Mouse (Mus musculus) intestine, embryonic 16.5 days (tissue): ENCODE measurements around the gene Ilf2. TPM values are rescaled to one million over a fixed set of nuclear protein-coding genes. Genes with fewer than 3 reads are reported as not detected.

Source experiments
- ATAC-seq: fragments of 200-750 bp; cut with Nextera tagmentation; 2 replicates; pipeline ENCODE4 v1.8.0; 2017; ENCODE audit warnings: moderate TSS enrichment, moderate library complexity
- H3K27ac ChIP-seq: fragments of 300-500 bp; sonication (generic); 2 replicates; pipeline ENCODE4 v1.5.1; 2014; ENCODE audit warnings: mild to moderate bottlenecking, low read length
- H3K27me3 ChIP-seq: fragments of 300-500 bp; sonication (generic); replicated peaks from 2 replicates; pipeline ENCODE4 v1.6.1; 2014; ENCODE audit warnings: low read length, control low read depth, mixed read lengths; ENCODE audit not compliant: control insufficient read depth, insufficient read depth
- H3K36me3 ChIP-seq: fragments of 300-500 bp; sonication (generic); 2 replicates; pipeline ENCODE4 v1.6.1; 2014; ENCODE audit warnings: low read length, control low read depth; ENCODE audit not compliant: control insufficient read depth, insufficient read depth
- H3K4me1 ChIP-seq: fragments of 300-500 bp; sonication (generic); 2 replicates; pipeline ENCODE4 v1.6.1; 2014; ENCODE audit warnings: low read length, control low read depth, mixed read lengths; ENCODE audit not compliant: control insufficient read depth, insufficient read depth
- H3K4me2 ChIP-seq: fragments of 300-500 bp; sonication (generic); 2 replicates; pipeline ENCODE4 v1.6.1; 2014; ENCODE audit warnings: low read depth, low read length, control low read depth
- H3K4me3 ChIP-seq: fragments of 300-500 bp; sonication (generic); 2 replicates; pipeline ENCODE4 v1.5.1; 2014; ENCODE audit warnings: mild to moderate bottlenecking, low read length
- H3K9ac ChIP-seq: fragments of 300-500 bp; sonication (generic); 2 replicates; pipeline ENCODE4 v1.6.1; 2014; ENCODE audit warnings: low read depth, low read length
- H3K9me3 ChIP-seq: fragments of 300-500 bp; sonication (generic); 2 replicates; pipeline ENCODE4 v1.6.1; 2016; ENCODE audit warnings: low read length, control low read depth; ENCODE audit not compliant: control insufficient read depth
- WGBS: fragments of 180-500 bp; shearing (Covaris S2); extraction: QIAGEN DNeasy Blood & Tissue Kit; methylation state at CpG from one replicate; pipeline ENCODE4 v1.1.7; 2014; 5-methylcytosine and 5-hydroxymethylcytosine counted together
- polyA plus RNA-seq: library from polyadenylated mRNA; unstranded; fragments of >200 nt; fragmentation: Nextera tagmentation; extraction: Ambion mirVana; gene quantifications from 2 replicates; pipeline ENCODE4 v1.2.1, GENCODE M21; 2015

Gene Ilf2
- polyA plus RNA-seq, 1 experiment from 2014 or later, result 140 TPM

GRCm38 (mm10) chr3:90440756-90441155 is 35.2 kb upstream of the Ilf2 start:
- Histone ChIP-seq H3K27me3 (no peaks in the 10 kb centered on the region), H3K9ac (no peak overlapping the region), H3K36me3 (no peaks in the 10 kb centered on the region)

GRCm38 (mm10) chr3:90443977-90444376 is 31.9 kb upstream of the Ilf2 start:
- H3K27me3 ChIP-seq, result no peaks in the 10 kb centered on the region
- no peak overlapping the region for H3K4me2 ChIP-seq
- no peaks in the 10 kb centered on the region for H3K4me1 ChIP-seq
- ATAC-seq, result no peak
- H3K27ac ChIP-seq, result no peak overlapping the region
- 93% methylated on average over 3 of the region's 3 CpGs for WGBS
- H3K9ac ChIP-seq, result no peak overlapping the region
- no peaks in the 10 kb centered on the region for H3K36me3 ChIP-seq
- no peak overlapping the region for H3K4me3 ChIP-seq
- no peaks in the 10 kb centered on the region for H3K9me3 ChIP-seq

More at GRCm38 (mm10) chr3:90440756-90441155, 35.2 kb upstream of the Ilf2 start:
- no peaks in the 10 kb centered on the region for H3K9me3 ChIP-seq
- ATAC-seq, result no peak
- H3K4me1 ChIP-seq, result no peaks in the 10 kb centered on the region
- H3K4me2 ChIP-seq, result no peak overlapping the region
- H3K27ac ChIP-seq, result no peak overlapping the region
- H3K4me3 ChIP-seq, result no peak overlapping the region
- WGBS, result 89% methylated on average over 2 of the region's 2 CpGs

GRCm38 (mm10) chr3:90445417-90446200 is 30.3 kb upstream of the Ilf2 start:
- Histone ChIP-seq H3K4me2 (peak overlapping the region; percentile 20; the same call in 1 of the 2 replicates), H3K9ac (no peak overlapping the region), H3K36me3 (no peaks in the 10 kb centered on the region), H3K27ac (peak overlapping the region; percentile 64), H3K27me3 (no peaks in the 10 kb centered on the region), H3K9me3 (no peaks in the 10 kb centered on the region), H3K4me3 (no peak overlapping the region), H3K4me1 (no peaks in the 10 kb centered on the region)
- WGBS, result 65% methylated on average over 11 of the region's 11 CpGs
- no peak for ATAC-seq

- Histone ChIP-seq H3K9me3 (no peaks in the 10 kb centered on the region), H3K9ac (peak overlapping the region; percentile 53), H3K4me1 (no peaks in the 10 kb centered on the region), H3K27ac (peak overlapping the region; percentile 75), H3K36me3 (no peaks in the 10 kb centered on the region), H3K27me3 (no peaks in the 10 kb centered on the region), H3K4me2 (peak overlapping the region; percentile 47), H3K4me3 (peak overlapping the region; percentile 31)
- WGBS, result 1% methylated on average over 17 of the region's 17 CpGs
- peak; percentile 94 for ATAC-seq
Measured at GRCm38 (mm10) chr3:90446389-90447122, 29.4 kb upstream of the Ilf2 start.

- Histone ChIP-seq H3K4me2 (peak overlapping the region; percentile 47), H3K36me3 (no peaks in the 10 kb centered on the region), H3K9me3 (no peaks in the 10 kb centered on the region), H3K9ac (peak overlapping the region; percentile 53), H3K4me3 (no peak overlapping the region), H3K27ac (peak overlapping the region; percentile 75), H3K4me1 (no peaks in the 10 kb centered on the region), H3K27me3 (no peaks in the 10 kb centered on the region)
- WGBS, result 43% methylated on average over 7 of the region's 7 CpGs
- ATAC-seq, result peak; percentile 16
Measured at GRCm38 (mm10) chr3:90447123-90447494, 28.8 kb upstream of the Ilf2 start.

GRCm38 (mm10) chr3:90448626-90449025 is 27.3 kb upstream of the Ilf2 start:
- ATAC-seq, result no peak
- Histone ChIP-seq H3K27ac (no peak overlapping the region), H3K4me1 (no peaks in the 10 kb centered on the region), H3K4me3 (no peak overlapping the region), H3K9me3 (no peaks in the 10 kb centered on the region), H3K36me3 (no peaks in the 10 kb centered on the region), H3K9ac (no peak overlapping the region), H3K27me3 (no peaks in the 10 kb centered on the region), H3K4me2 (no peak overlapping the region)
- WGBS, result 62% methylated on average over 6 of the region's 6 CpGs

GRCm38 (mm10) chr3:90450874-90451273 is 25.1 kb upstream of the Ilf2 start:
- 27% methylated on average over 12 of the region's 12 CpGs for WGBS
- Histone ChIP-seq H3K4me1 (no peaks in the 10 kb centered on the region), H3K4me2 (no peak overlapping the region), H3K9ac (no peak overlapping the region), H3K27ac (no peak overlapping the region), H3K4me3 (0 out of 2 replicates have a peak overlapping the region, but pooled peaks have one; percentile 5), H3K9me3 (no peaks in the 10 kb centered on the region), H3K27me3 (no peaks in the 10 kb centered on the region), H3K36me3 (no peaks in the 10 kb centered on the region)
- ATAC-seq, result no peak

GRCm38 (mm10) chr3:90451396-90452095 is 24.4 kb upstream of the Ilf2 start:
- H3K27me3 ChIP-seq, result no peaks in the 10 kb centered on the region
- H3K27ac ChIP-seq, result no peak overlapping the region
- no peak overlapping the region for H3K9ac ChIP-seq
- no peaks in the 10 kb centered on the region for H3K9me3 ChIP-seq
- no peak for ATAC-seq
- H3K4me3 ChIP-seq, result 0 out of 2 replicates have a peak overlapping the region, but pooled peaks have one; percentile 5
- no peaks in the 10 kb centered on the region for H3K4me1 ChIP-seq
- no peaks in the 10 kb centered on the region for H3K36me3 ChIP-seq
- WGBS, result 39% methylated on average over 10 of the region's 10 CpGs
- no peak overlapping the region for H3K4me2 ChIP-seq

- WGBS, result 87% methylated on average over 14 of the region's 14 CpGs
- H3K36me3 ChIP-seq, result no peaks in the 10 kb centered on the region
- H3K9ac ChIP-seq, result no peak overlapping the region
- H3K4me1 ChIP-seq, result no peaks in the 10 kb centered on the region
- no peaks in the 10 kb centered on the region for H3K9me3 ChIP-seq
- no peak overlapping the region for H3K4me3 ChIP-seq
- no peaks in the 10 kb centered on the region for H3K27me3 ChIP-seq
- H3K27ac ChIP-seq, result no peak overlapping the region
- no peak overlapping the region for H3K4me2 ChIP-seq
- no peak for ATAC-seq
Measured at GRCm38 (mm10) chr3:90454931-90455330, 21.0 kb upstream of the Ilf2 start.
